Mouse (Mus musculus): ENCODE measurements around the gene Ror1. TPM values are rescaled to one million over a fixed set of nuclear protein-coding genes. Genes with fewer than 3 reads are reported as not detected.

Gene Ror1
- total RNA-seq, 4 experiments from 2014 or later: 4.5 to 5.9 (median 5.4) TPM

DNA sequence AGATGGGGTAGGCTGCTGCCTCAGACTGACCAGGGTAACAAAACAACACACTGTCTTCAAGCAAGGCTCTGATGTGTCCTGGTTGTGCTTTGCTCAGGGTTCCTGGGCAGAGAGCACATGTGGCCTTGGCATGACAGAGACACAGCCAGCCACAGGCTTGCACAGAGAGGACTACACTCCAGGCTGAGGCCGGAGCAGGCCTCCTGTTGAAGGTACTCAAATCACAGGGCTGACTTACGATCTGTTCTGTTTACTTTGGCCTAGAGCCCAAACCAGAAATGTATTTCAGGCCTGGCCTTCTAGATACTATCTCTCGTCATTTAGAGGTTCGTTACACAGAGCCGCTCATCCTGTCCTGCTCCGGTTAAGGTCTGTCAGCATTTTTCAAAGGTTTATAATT, 226.2 kb downstream of the Ror1 start:
- DNase-seq: peak; percentile 70

DNA sequence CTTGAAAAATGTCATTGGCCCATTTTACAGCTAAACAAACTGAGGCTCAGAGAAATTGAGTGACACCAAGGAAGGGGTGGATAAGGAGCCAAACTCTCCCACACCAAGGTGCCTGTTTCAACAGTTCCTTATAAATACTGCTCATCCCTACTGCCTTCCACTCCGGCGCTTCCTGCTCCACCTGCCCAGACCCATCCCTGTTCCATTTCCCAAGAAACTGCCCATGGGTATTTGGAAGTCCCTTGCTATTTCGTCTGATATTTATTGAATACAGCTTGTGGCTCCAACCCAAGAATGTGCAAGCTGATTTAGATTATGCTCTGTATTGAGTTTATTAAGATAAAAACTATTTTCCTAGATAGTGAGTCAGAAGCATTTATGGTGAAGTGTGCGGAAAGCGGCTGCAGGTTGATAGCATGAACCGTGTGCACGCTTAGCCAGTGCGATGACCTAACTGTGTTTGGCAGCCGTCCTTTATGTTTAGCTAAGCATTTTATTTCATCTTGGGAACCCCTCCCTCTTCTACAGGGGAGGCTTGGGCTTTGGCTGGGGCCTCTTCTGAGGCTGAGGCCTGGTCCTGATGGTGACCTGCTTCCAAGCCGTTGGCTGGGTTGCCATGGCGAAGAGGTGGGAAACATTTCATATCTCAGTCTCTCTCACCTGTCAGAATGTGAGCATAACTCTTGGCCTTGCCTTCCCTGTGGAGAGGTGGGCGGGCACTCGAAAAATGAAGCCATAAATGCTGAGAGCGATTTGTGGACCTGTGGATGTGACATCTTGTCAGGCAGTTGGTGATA, 229.3 kb downstream of the Ror1 start:
- DNase-seq: no peak

GRCm38 (mm10) chr4:100328361-100328970, 232.9 kb downstream of the Ror1 start:
- DNase-seq: no peak

DNA sequence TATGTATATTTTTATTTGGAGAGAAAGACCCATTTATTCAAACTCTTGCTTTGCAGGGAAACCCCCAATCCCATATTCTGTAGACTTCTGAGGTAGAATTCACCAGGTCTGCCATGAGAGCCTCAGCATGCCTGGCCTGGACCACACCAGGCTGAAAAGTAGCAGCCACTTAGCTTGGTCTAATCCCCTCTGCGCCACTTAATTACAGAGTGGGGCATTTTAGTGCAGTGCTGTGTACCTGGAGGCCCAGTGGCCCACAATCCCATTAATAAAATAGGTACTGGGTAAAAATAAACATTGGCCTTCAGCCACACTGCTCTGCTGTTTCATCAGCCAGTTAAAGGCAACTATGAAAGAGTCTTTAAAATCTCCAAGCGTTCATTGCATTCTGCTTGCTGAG, 239.6 kb downstream of the Ror1 start:
- no peak for DNase-seq

GRCm38 (mm10) chr4:100347791-100348190, 252.2 kb downstream of the Ror1 start:
- DNase-seq: no peak

GRCm38 (mm10) chr4:100350106-100350795, 254.7 kb downstream of the Ror1 start:
- peak; percentile 15 for DNase-seq

DNA sequence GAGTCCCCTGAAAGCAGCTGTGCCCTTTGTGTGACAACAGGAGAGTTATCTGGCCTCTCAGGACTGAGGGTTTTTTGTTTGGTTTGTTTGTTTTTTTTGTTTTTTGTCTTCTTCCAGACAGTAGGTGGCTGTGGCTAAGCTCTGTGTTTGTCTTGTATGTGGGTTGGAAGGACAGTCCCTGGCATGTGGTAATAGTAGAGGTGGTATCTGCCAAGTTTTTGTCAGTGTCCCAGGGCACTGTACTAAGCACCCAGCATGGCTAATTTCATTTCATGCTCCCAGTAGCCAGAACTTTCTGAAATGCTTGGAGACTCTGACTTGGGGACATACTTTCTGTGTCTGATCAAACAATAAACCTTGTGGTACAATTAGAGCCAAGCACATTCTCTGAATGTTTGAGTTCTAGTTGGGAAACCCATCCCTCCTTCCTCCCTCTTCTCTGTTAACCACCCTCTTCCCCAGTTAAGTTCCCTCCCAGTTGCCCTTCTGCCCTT, 256.3 kb downstream of the Ror1 start:
- DNase-seq: no peak

DNA sequence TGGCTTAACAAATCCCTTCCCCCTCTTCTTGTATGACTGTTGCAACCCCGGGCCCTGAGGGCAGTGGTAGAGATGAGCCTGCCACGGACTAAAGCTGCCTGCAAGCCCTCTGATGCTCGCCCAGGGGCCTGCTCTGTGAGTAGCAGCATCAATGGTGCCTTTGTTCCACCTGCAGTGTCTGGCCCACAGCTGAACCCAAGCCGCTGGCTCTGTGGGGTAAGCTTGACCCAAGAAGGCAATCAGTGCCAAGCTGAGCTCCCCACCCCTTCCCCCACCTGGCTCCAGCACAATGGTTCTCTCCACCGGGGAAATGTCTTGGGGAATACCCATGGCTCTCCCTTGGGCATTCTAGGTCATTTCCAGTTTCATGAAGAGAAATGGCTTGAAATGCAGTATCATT, 260.0 kb downstream of the Ror1 start:
- no peak for DNase-seq

- no peak for DNase-seq
Measured at GRCm38 (mm10) chr4:100357881-100358589, 262.4 kb downstream of the Ror1 start.

DNA sequence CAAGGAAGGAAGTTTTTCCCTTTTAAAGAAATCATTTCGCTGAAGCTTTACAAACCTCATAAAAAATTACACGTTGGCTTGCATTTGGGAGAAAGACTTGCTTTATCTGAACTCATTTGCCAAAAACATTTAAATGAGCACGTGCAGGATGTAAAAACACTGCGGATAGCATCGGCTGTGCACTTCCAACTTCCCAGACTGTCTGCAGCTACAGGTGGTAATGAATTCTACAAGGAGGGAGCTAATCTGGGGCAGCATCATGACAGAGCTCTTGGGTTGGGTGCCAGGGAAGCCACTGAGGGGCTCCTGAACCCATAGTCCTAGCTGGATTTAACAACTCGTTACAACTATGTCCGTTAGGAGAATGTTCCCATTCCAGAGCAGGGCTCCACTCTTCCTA, 268.1 kb downstream of the Ror1 start:
- no peak for DNase-seq

GRCm38 (mm10) chr4:100368691-100369090, 273.1 kb downstream of the Ror1 start:
- no peak for DNase-seq

DNA sequence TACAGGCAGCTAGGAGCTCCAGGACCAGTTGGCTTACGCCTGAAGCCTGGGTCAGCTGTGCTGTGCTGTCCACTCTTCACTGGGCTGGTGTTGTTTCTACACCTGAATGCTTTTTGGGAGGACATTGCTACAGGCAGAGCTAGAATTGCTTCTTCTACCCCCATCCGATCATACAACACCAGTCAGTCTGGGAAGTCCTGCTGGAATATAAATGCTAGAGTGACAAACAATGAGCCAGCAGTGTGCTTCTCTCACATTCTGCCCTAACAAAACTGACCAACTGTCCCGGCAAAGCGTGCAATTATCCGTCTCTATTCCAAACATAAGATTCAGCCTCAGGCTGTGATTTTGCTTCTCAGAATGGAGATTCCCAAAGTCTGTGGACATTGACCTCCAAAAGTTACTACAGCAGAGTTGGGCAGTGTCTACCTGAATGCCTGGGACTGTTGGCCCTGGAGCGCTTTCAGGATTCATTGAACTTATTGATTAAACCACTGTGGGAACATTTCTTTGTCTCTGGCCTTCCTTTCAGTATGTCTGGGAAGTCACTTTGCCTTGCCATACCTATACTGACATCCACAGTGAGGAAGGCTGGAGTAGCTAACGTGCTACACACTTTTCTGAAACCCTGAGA, 274.1 kb downstream of the Ror1 start:
- no peak for DNase-seq

- no peak for DNase-seq
Measured at GRCm38 (mm10) chr4:100372806-100373205, 277.2 kb downstream of the Ror1 start.

GRCm38 (mm10) chr4:100373780-100374179, 278.2 kb downstream of the Ror1 start:
- no peak for DNase-seq

- no peak for DNase-seq
Measured at GRCm38 (mm10) chr4:100375286-100375685, 279.7 kb downstream of the Ror1 start.

DNA sequence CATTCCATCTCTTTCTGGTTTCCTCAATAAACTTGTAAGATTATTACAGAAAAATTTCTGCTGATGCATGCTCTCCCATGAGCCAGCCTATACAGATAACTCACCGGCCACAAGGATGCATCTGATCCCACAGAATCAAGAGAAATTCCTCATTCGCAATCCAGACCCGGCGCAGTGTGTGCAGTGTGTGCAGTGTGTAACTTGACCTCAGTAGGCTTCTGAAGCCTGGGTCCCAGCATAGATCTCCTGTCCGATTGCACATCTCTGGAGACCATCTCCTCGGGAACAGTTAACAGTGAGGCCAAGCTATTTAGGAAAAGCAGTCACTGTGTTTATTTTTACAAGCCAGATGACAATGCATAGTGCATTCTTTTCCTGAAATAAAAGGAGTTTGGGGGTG, 280.6 kb downstream of the Ror1 start:
- no peak for DNase-seq

DNA sequence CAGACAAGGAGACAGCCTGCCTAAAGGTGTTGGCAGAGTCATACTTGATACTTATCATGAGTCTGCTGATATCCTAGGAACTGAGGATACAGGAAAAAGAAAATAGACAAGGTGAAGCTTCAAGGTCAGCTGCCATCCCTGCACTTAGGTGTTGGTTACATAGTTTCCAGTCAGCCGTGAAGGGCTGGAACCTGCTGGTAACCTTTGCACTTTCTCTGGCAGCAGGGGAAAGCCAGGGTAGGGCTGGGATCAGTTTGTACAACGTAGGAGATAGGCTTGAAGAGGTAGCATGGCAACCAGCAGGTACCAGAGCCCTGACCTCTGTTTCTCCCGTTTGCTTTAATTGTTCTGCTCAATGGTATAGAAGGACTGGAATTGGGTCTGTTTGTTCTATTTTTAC, 281.6 kb downstream of the Ror1 start:
- no peak for DNase-seq

GRCm38 (mm10) chr4:100377996-100378395, 282.4 kb downstream of the Ror1 start:
- no peak for DNase-seq

GRCm38 (mm10) chr4:100381760-100382159, 286.2 kb downstream of the Ror1 start:
- DNase-seq: no peak

DNA sequence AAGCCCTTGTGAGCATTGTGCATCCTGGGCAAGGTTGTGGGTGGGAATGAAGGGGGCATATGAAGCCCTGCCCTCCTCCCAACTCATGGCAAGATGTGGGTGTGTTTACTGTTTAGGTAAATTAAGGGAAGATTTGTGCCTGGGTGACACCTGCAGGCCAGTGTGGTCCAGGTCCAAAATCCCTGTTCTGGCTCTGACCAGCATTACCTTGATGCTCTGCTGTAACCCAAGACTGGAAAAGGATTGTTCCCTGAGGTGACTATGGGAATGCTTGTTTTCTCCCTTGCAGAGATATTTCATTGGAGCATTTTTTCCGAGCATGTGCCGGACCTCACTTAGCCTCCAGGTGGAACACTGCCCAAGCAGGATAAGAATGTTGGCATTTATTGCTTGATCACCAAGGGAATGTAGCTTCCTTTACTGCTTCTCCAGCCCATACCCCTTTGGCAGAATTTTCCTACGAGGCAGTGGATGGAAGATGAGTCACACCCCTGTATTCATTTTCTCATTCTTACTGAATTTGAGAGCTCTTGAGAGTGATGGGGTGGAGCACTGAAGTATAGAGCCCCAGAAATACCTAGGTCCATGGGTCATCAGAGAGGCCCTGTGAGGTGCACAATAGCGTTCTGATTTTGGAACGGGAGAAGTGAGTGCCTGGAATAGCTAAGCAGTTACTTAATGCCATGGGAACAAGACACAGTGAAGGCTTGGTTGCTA, 290.8 kb downstream of the Ror1 start:
- DNase-seq: no peak

- DNase-seq: no peak
Measured at GRCm38 (mm10) chr4:100390436-100390835, 294.8 kb downstream of the Ror1 start.

DNA sequence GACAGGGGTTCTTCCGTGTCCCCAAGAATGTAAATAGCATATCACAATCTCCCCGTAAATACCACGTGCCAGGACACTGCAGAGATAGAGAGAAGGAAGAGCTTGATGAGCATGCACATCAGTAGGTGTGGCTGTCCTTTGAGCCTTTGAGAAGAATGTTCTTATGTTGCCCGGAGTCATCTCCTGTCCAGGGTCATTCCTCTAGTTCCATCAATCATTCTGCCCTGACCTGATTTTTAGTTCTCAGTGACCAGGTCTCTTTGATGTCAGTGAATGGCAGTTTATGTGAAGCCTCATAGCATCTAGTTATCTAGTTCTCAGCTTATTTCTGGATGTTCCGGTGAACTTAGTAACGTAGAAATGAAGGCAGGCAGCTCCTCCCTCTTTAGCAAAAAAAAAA, 295.4 kb downstream of the Ror1 start:
- DNase-seq: no peak
